Mouse (Mus musculus) heart, embryonic 12.5 days (tissue): ENCODE measurements at regions not wholly inside any gene's neighbourhood (a gene's known extent, or its start where the extent isn't known, plus 50 kb on each side); places are given as distances from the start of the nearest gene placed in this dataset.

Experiments
- ATAC-seq: fragments of 200-750 bp; cut with Nextera tagmentation; 2 replicates; pipeline ENCODE4 v1.8.0; 2017; ENCODE audit warnings: moderate TSS enrichment, moderate library complexity; ENCODE audit not compliant: insufficient number of reproducible peaks, low FRiP score
- H3K27ac ChIP-seq: fragments of 300-500 bp; sonication (generic); 2 replicates; pipeline ENCODE4 v1.5.1; 2016; ENCODE audit warnings: mild to moderate bottlenecking, moderate library complexity; ENCODE audit not compliant: poor library complexity, severe bottlenecking
- H3K27me3 ChIP-seq: fragments of 300-500 bp; sonication (generic); replicated peaks from 2 replicates; pipeline ENCODE4 v1.6.1; 2016; ENCODE audit warnings: mild to moderate bottlenecking, moderate library complexity
- H3K36me3 ChIP-seq: fragments of 300-500 bp; sonication (generic); 2 replicates; pipeline ENCODE4 v1.6.1; 2016; ENCODE audit warnings: mild to moderate bottlenecking, moderate library complexity
- H3K4me1 ChIP-seq: fragments of 300-500 bp; sonication (generic); replicated peaks from 2 replicates; pipeline ENCODE4 v1.6.1; 2016; ENCODE audit warnings: mild to moderate bottlenecking
- H3K4me2 ChIP-seq: fragments of 300-500 bp; sonication (generic); 2 replicates; pipeline ENCODE4 v1.6.1; 2016; ENCODE audit warnings: mild to moderate bottlenecking, moderate library complexity
- H3K4me3 ChIP-seq: fragments of 300-500 bp; sonication (generic); 2 replicates; pipeline ENCODE4 v1.5.1; 2016; ENCODE audit warnings: mild to moderate bottlenecking
- H3K9ac ChIP-seq: fragments of 300-500 bp; sonication (generic); 2 replicates; pipeline ENCODE4 v1.6.1; 2016; ENCODE audit warnings: mild to moderate bottlenecking, moderate library complexity
- H3K9me3 ChIP-seq: fragments of 300-500 bp; sonication (generic); replicated peaks from 2 replicates; pipeline ENCODE4 v1.6.1; 2016; ENCODE audit warnings: mild to moderate bottlenecking, moderate library complexity
- WGBS: fragments of 180-500 bp; shearing (Covaris S2); methylation state at CpG from one replicate; pipeline ENCODE4 v1.1.7; 2016; 5-methylcytosine and 5-hydroxymethylcytosine counted together

DNA sequence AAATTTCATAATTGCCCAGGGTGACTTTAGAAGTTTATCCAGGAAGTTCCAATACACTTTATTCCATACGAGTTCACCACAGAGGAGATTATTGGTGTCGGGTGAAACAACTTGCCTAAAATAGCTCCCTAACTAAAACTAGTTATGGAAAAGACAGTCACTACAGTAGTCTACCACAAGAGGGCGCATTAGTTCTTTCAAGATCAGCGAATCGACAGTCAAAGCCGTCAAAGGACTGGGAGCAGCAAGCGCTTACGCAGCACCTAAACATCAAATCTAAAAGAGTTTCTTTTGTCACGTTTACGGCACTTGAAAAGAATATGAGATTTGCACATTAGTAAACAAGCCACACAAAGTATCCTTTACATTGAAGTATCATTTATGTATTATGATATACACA is 75.3 kb upstream of the Btg3 start:
- H3K4me3 ChIP-seq: no peak overlapping the region
- H3K27ac ChIP-seq: no peak overlapping the region
- 12% methylated on average over 10 of the region's 10 CpGs for WGBS
- H3K9ac ChIP-seq: no peak overlapping the region
- H3K4me2 ChIP-seq: no peak overlapping the region
- H3K4me1 ChIP-seq: no peaks in the 10 kb centered on the region
- no peaks in the 10 kb centered on the region for H3K36me3 ChIP-seq
- H3K27me3 ChIP-seq: no peaks in the 10 kb centered on the region
- H3K9me3 ChIP-seq: peaks cover 6% of the 10 kb centered on the region; the same call in 1 of the 2 replicates
- no peak for ATAC-seq

DNA sequence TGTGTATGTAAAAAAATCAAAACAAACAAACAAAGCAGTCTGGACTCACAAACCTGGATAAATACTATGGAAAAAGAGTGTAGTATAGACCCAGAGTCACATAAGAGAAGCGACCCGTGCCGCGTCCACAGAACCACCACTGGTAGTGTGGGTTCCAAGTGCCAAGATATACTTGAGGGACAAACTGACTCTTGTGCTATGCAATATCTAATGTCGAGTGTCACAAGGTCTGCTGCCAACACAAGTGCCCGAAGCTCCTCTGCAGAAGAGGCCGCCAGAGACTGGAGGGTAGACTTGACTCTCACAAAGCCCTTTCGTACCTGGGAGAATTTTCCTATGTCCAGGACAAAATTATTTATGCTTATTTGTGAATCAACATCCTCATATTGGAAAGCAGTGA is 74.8 kb upstream of the Btg3 start:
- no peaks in the 10 kb centered on the region for H3K27me3 ChIP-seq
- peaks cover 6% of the 10 kb centered on the region; the same call in 1 of the 2 replicates for H3K9me3 ChIP-seq
- H3K9ac ChIP-seq: no peak overlapping the region
- H3K4me2 ChIP-seq: no peak overlapping the region
- no peaks in the 10 kb centered on the region for H3K36me3 ChIP-seq
- H3K4me1 ChIP-seq: no peaks in the 10 kb centered on the region
- H3K27ac ChIP-seq: no peak overlapping the region
- ATAC-seq: no peak
- 85% methylated on average over 8 of the region's 8 CpGs for WGBS
- H3K4me3 ChIP-seq: no peak overlapping the region

DNA sequence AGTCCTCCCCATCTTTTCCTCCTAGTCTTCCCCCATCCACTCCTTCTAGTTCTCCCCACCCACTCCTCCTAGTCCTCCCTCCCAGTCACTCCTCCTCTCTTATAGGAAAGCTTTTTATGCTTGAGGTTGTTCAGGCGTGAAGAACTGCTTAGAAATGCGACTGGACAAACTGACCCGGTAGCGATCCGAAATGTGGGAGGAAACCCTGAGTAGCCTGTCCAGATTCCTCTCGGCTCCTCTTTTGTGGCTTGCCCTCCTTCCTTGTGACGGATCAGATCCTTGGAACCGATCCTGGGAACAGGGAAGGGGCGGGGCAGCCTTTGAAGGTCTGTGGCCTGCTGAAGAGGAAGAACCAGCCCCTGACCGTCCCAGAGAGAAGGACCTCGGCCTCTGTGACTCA is 74.3 kb upstream of the Btg3 start:
- Histone ChIP-seq H3K4me1 (no peaks in the 10 kb centered on the region), H3K4me3 (no peak overlapping the region), H3K27ac (no peak overlapping the region), H3K27me3 (no peaks in the 10 kb centered on the region), H3K9ac (no peak overlapping the region), H3K36me3 (no peaks in the 10 kb centered on the region), H3K9me3 (peaks cover 3% of the 10 kb centered on the region; the same call in 1 of the 2 replicates), H3K4me2 (no peak overlapping the region)
- 75% methylated on average over 11 of the region's 11 CpGs for WGBS
- ATAC-seq: no peak

DNA sequence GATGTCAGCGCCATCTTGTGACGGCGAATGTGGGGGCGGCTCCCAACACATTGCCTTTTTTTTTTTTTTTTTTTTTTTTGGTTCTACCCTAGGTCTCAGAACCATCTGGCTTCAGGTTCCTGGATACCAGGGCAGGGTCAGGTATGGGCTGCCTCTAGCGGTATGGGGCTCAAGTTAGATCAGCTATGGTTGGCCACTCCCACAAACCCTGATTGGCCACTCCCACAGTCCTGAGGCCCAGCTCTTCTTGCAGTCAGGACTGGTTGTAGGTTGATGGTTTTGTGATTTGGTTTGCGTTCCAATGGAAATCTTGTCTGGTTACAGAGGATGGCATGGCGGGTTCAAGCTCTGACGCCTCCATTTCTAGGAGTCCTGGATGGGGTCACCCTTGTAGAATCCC is 72.2 kb upstream of the Btg3 start:
- Histone ChIP-seq H3K27ac (no peak overlapping the region), H3K4me2 (no peak overlapping the region), H3K9me3 (peaks cover 6% of the 10 kb centered on the region), H3K4me1 (no peaks in the 10 kb centered on the region), H3K9ac (no peak overlapping the region), H3K36me3 (no peaks in the 10 kb centered on the region), H3K4me3 (no peak overlapping the region), H3K27me3 (no peaks in the 10 kb centered on the region)
- 93% methylated on average over 4 of the region's 8 CpGs for WGBS
- ATAC-seq: no peak

DNA sequence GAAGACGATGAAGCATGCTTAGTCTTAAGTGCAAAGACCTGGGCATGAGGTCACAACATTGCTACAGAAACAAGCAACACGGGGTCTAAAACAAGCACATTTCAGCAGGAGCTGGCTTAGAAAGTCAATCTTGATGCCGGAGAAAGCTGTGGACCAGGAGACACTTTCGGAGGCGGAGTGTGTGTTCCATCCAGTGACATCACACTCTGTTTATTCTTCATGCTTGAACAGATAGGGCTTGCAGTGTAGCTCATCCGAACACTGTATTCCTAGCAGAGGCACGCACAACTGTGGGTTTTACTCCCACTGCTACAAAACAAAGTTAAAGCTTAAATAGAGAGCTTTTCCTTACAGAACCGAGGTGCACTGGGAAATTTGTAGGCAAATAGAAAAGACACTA is 66.3 kb upstream of the Btg3 start:
- Histone ChIP-seq H3K4me2 (no peak overlapping the region), H3K9me3 (peaks cover 4% of the 10 kb centered on the region), H3K4me1 (no peaks in the 10 kb centered on the region), H3K4me3 (no peak overlapping the region), H3K27ac (no peak overlapping the region), H3K36me3 (no peaks in the 10 kb centered on the region), H3K27me3 (no peaks in the 10 kb centered on the region), H3K9ac (no peak overlapping the region)
- ATAC-seq: no peak
- 88% methylated on average over 8 of the region's 8 CpGs for WGBS

DNA sequence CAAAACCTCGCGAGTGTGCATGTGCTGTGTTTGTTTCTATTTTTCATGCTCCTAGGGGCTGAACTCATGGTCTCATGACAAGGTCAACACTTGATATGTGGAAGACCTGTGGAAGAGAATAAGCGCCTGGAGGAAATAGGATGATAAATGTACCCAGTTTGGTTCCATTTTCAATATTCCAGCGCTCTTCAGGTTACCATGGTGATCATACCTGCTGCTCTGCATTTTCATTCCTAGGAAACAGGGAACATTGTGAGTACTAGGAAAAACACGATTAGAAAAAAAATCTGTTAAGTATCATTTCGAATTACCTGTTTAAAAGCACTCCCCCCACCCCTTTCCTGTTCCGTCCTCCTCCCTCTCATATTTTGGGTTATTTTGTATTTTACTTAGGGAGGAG is 65.8 kb upstream of the Btg3 start:
- Histone ChIP-seq H3K4me3 (no peak overlapping the region), H3K36me3 (no peaks in the 10 kb centered on the region), H3K4me1 (no peaks in the 10 kb centered on the region), H3K9me3 (peaks cover 4% of the 10 kb centered on the region), H3K27ac (no peak overlapping the region), H3K9ac (no peak overlapping the region), H3K4me2 (no peak overlapping the region), H3K27me3 (no peaks in the 10 kb centered on the region)
- WGBS: 83% methylated on average over 7 of the region's 7 CpGs
- no peak for ATAC-seq

DNA sequence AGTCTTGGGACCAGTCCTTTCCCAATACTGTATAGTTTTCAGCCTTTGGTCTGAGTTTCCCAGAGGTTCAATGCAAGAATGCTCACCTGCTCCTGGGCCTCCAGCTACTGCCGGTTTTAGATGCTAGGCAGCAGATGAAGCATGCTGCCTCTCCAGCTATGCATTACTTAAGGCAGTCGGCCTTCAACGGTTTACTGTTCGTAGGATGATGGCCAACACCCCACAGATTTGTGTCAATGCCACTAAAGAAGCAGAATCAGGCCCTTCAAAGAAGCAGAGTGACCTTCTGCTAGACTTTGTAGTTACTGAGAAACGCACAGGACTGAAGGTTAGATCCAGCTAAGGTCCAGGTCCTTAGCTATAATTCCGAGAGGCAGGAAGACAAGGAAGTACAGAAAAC is 65.0 kb upstream of the Btg3 start:
- Histone ChIP-seq H3K4me2 (no peak overlapping the region), H3K36me3 (no peaks in the 10 kb centered on the region), H3K4me1 (no peaks in the 10 kb centered on the region), H3K9me3 (peaks cover 4% of the 10 kb centered on the region), H3K27me3 (no peaks in the 10 kb centered on the region), H3K27ac (no peak overlapping the region), H3K4me3 (no peak overlapping the region), H3K9ac (no peak overlapping the region)
- ATAC-seq: no peak
- WGBS: 84% methylated on average over 6 of the region's 6 CpGs

DNA sequence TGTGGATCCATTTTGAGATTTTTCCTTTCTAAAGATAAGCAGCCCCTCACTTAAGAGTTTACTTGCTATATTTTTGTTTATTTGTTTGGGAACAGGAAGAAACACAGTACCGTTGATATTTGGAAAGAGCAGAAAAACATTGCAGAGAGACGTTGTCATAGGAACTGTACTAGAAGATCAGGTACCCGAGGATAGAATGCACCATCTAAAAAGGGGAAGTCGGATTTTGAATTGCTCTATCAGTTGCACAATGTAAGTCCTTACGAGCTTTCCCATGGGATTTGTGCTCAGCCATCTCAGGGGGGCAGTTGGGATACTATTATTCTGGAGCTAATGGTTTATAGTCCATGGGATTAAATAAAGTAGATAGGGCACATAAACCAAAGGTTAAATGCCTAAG is 58.7 kb upstream of the Btg3 start:
- no peaks in the 10 kb centered on the region for H3K36me3 ChIP-seq
- H3K27me3 ChIP-seq: no peaks in the 10 kb centered on the region
- H3K9me3 ChIP-seq: no peaks in the 10 kb centered on the region
- H3K4me1 ChIP-seq: no peaks in the 10 kb centered on the region
- no peak overlapping the region for H3K4me2 ChIP-seq
- no peak overlapping the region for H3K9ac ChIP-seq
- 70% methylated on average over 5 of the region's 5 CpGs for WGBS
- H3K4me3 ChIP-seq: no peak overlapping the region
- H3K27ac ChIP-seq: no peak overlapping the region
- ATAC-seq: no peak

DNA sequence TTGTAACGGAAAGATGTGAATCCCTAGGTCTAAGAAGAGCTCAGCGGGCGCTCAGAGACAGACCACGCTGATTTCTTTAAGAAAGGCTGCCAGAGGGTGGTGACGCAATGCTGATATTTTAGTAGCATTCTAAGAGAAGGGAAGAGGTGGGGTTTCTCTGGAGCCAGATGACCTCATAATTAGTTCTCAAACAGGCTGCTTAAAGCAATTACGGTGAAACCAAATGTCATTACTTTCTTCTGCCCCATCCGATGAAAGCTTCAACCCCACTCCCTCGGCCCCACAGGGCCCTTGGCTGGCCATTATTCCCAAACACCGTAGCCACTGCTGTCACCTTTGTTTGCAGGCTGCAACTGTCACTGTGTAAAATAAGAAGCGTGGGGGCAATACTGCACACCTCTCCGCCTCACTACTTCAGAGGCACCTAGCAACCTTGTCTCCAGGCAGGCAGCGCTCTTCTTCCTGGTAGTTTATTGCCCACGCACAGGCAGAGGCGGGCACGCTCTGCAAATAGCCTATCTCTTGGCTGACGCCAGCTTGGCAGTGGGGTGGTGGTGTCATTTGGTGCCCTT is 50.6 kb upstream of the Btg3 start:
- H3K27ac ChIP-seq: no peak overlapping the region

More for the DNA sequence above, 50.6 kb upstream of the Btg3 start:
- no peaks in the 10 kb centered on the region for H3K9me3 ChIP-seq
- WGBS: 37% methylated on average over 16 of the region's 16 CpGs
- H3K27me3 ChIP-seq: no peaks in the 10 kb centered on the region
- H3K4me3 ChIP-seq: peak overlapping the region; percentile 17; the same call in 1 of the 2 replicates
- ATAC-seq: 0 out of 2 replicates have a peak, but pooled peaks have one; percentile 53
- peaks cover 14% of the 10 kb centered on the region for H3K4me1 ChIP-seq
- H3K36me3 ChIP-seq: no peaks in the 10 kb centered on the region
- H3K4me2 ChIP-seq: peak overlapping the region; percentile 61
- no peak overlapping the region for H3K9ac ChIP-seq
